Mouse (Mus musculus): ENCODE measurements around the gene Myrfl.

GRCm38 (mm10) chr10:116738533-116738932 is 158.2 kb downstream of the Myrfl start:
- TF ChIP-seq CTCF (IDR thresholded peaks at IDR 0.05; ENCODE audit: low read depth, low read length) (no peak), POLR2A (IDR thresholded peaks at IDR 0.05; ENCODE audit: extremely low read depth, insufficient read depth, low read length) (no peak)

Data from liver, adult 2 months (tissue).